Mouse (Mus musculus) embryonic facial prominence, embryonic 14.5 days (tissue): ENCODE measurements around the gene Kcnk15. TPM values are rescaled to one million over a fixed set of nuclear protein-coding genes. Genes with fewer than 3 reads are reported as not detected.

Source experiments
- ATAC-seq: fragments of 200-750 bp; cut with Nextera tagmentation; 2 replicates; pipeline ENCODE4 v1.8.0; 2017; ENCODE audit warnings: low read depth, moderate number of reproducible peaks, moderate TSS enrichment
- DNase-seq: peaks from one replicate; pipeline ENCODE4 v3.0.0-alpha.2; 2015; ENCODE audit warnings: low spot score
- H3K27ac ChIP-seq: fragments of 300-500 bp; sonication (generic); replicated peaks from 2 replicates; pipeline ENCODE4 v1.5.1; 2014; ENCODE audit warnings: low read depth, mild to moderate bottlenecking, low read length, moderate library complexity
- H3K27me3 ChIP-seq: fragments of 300-500 bp; sonication (generic); replicated peaks from 2 replicates; pipeline ENCODE4 v1.6.1; 2014; ENCODE audit warnings: low read length; ENCODE audit not compliant: control insufficient read depth, insufficient read depth
- H3K36me3 ChIP-seq: fragments of 300-500 bp; sonication (generic); 2 replicates; pipeline ENCODE4 v1.6.1; 2014; ENCODE audit warnings: low read length, mixed read lengths; ENCODE audit not compliant: control insufficient read depth, insufficient read depth
- H3K4me1 ChIP-seq: fragments of 300-500 bp; sonication (generic); 2 replicates; pipeline ENCODE4 v1.6.1; 2014; ENCODE audit warnings: antibody characterized with exemption, low read length; ENCODE audit not compliant: control insufficient read depth, insufficient read depth
- H3K4me2 ChIP-seq: fragments of 300-500 bp; sonication (generic); 2 replicates; pipeline ENCODE4 v1.6.1; 2014; ENCODE audit warnings: low read depth, mild to moderate bottlenecking, low read length, moderate library complexity, mixed read lengths
- H3K4me3 ChIP-seq: fragments of 300-500 bp; sonication (generic); 2 replicates; pipeline ENCODE4 v1.5.1; 2014; ENCODE audit warnings: low read depth, mild to moderate bottlenecking, low read length
- H3K9ac ChIP-seq: fragments of 300-500 bp; sonication (generic); 2 replicates; pipeline ENCODE4 v1.6.1; 2014; ENCODE audit warnings: low read depth, mild to moderate bottlenecking, low read length, moderate library complexity, mixed read lengths
- H3K9me3 ChIP-seq: fragments of 300-500 bp; sonication (generic); 2 replicates; pipeline ENCODE4 v1.6.1; 2016; ENCODE audit warnings: low read length; ENCODE audit not compliant: control insufficient read depth
- WGBS: fragments of 180-500 bp; shearing (Covaris S2); extraction: QIAGEN DNeasy Blood & Tissue Kit; methylation state at CpG from one replicate; pipeline ENCODE4 v1.1.7; 2014; 5-methylcytosine and 5-hydroxymethylcytosine counted together
- polyA plus RNA-seq: library from polyadenylated mRNA; unstranded; fragments of >200 nt; fragmentation: Nextera tagmentation; extraction: Ambion mirVana; gene quantifications from 2 replicates; pipeline ENCODE4 v1.2.1, GENCODE M21; 2014

Kcnk15 gene
- polyA plus RNA-seq, 1 experiment from 2014 or later = not detected

- H3K4me1 ChIP-seq = no peaks in the 10 kb centered on the region
- DNase-seq (no peak), ATAC-seq (no peak)
- no peaks in the 10 kb centered on the region for H3K9me3 ChIP-seq
- H3K4me2 ChIP-seq = no peak overlapping the region
- no peaks in the 10 kb centered on the region; the same call in 1 of the 2 replicates for H3K27me3 ChIP-seq
- no peak overlapping the region for H3K27ac ChIP-seq
- H3K4me3 ChIP-seq = no peak overlapping the region
- WGBS = 85% methylated on average over 5 of the region's 5 CpGs
- H3K36me3 ChIP-seq = no peaks in the 10 kb centered on the region
- H3K9ac ChIP-seq = no peak overlapping the region
Measured at GRCm38 (mm10) chr2:163865311-163865710, 11.9 kb downstream of the Kcnk15 start.

GRCm38 (mm10) chr2:163866061-163866460 lies 12.6 kb downstream of the Kcnk15 start:
- H3K27me3 ChIP-seq = peaks cover 5% of the 10 kb centered on the region; the same call in 1 of the 2 replicates
- H3K4me2 ChIP-seq = no peak overlapping the region
- no peak overlapping the region for H3K9ac ChIP-seq
- 72% methylated on average over 9 of the region's 9 CpGs for WGBS
- no peaks in the 10 kb centered on the region for H3K9me3 ChIP-seq
- no peaks in the 10 kb centered on the region for H3K36me3 ChIP-seq
- H3K27ac ChIP-seq = no peak overlapping the region
- ATAC-seq = no peak
- H3K4me3 ChIP-seq = no peak overlapping the region
- no peak for DNase-seq
- H3K4me1 ChIP-seq = no peaks in the 10 kb centered on the region

GRCm38 (mm10) chr2:163869783-163870182 lies 16.3 kb downstream of the Kcnk15 start:
- H3K27me3 ChIP-seq = 0 out of 2 replicates have a peak, but pooled peaks cover 5% of the 10 kb centered on the region
- ATAC-seq (no peak), DNase-seq (no peak)
- no peak overlapping the region for H3K9ac ChIP-seq
- H3K4me2 ChIP-seq = no peak overlapping the region
- no peak overlapping the region for H3K4me3 ChIP-seq
- no peaks in the 10 kb centered on the region for H3K36me3 ChIP-seq
- no peaks in the 10 kb centered on the region for H3K9me3 ChIP-seq
- H3K4me1 ChIP-seq = no peaks in the 10 kb centered on the region
- WGBS = 60% methylated on average over 5 of the region's 5 CpGs
- H3K27ac ChIP-seq = no peak overlapping the region

- WGBS = 79% methylated on average over 4 of the region's 4 CpGs
Measured at GRCm38 (mm10) chr2:163871266-163871665, 17.8 kb downstream of the Kcnk15 start.

GRCm38 (mm10) chr2:163871906-163872305 lies 18.5 kb downstream of the Kcnk15 start:
- H3K4me1 ChIP-seq = 0 out of 2 replicates have a peak, but pooled peaks cover 3% of the 10 kb centered on the region
- ATAC-seq = no peak
- H3K27me3 ChIP-seq = 0 out of 2 replicates have a peak, but pooled peaks cover 5% of the 10 kb centered on the region

More at GRCm38 (mm10) chr2:163871266-163871665, 17.8 kb downstream of the Kcnk15 start:
- Histone ChIP-seq H3K36me3 (no peaks in the 10 kb centered on the region), H3K4me3 (no peak overlapping the region), H3K9me3 (no peaks in the 10 kb centered on the region), H3K4me1 (0 out of 2 replicates have a peak, but pooled peaks cover 3% of the 10 kb centered on the region), H3K4me2 (no peak overlapping the region), H3K27me3 (0 out of 2 replicates have a peak, but pooled peaks cover 5% of the 10 kb centered on the region), H3K9ac (no peak overlapping the region), H3K27ac (no peak overlapping the region)
- ATAC-seq = no peak
- no peak for DNase-seq

GRCm38 (mm10) chr2:163874877-163875276 lies 21.4 kb downstream of the Kcnk15 start:
- no peak for ATAC-seq
- no peak for DNase-seq
- WGBS = 35% methylated on average over 5 of the region's 5 CpGs

More at GRCm38 (mm10) chr2:163871906-163872305, 18.5 kb downstream of the Kcnk15 start:
- DNase-seq = no peak
- Histone ChIP-seq H3K36me3 (no peaks in the 10 kb centered on the region), H3K4me3 (no peak overlapping the region), H3K9ac (no peak overlapping the region), H3K27ac (no peak overlapping the region), H3K9me3 (no peaks in the 10 kb centered on the region), H3K4me2 (no peak overlapping the region)
- 43% methylated on average over 3 of the region's 3 CpGs for WGBS

GRCm38 (mm10) chr2:163875484-163875883 lies 22.0 kb downstream of the Kcnk15 start:
- peak; percentile 68 for ATAC-seq
- Histone ChIP-seq H3K9me3 (no peaks in the 10 kb centered on the region), H3K9ac (no peak overlapping the region), H3K27ac (no peak overlapping the region), H3K4me1 (0 out of 2 replicates have a peak, but pooled peaks cover 3% of the 10 kb centered on the region), H3K4me2 (no peak overlapping the region), H3K27me3 (0 out of 2 replicates have a peak, but pooled peaks cover 4% of the 10 kb centered on the region), H3K4me3 (no peak overlapping the region), H3K36me3 (no peaks in the 10 kb centered on the region)
- DNase-seq = peak; percentile 33
- WGBS = 65% methylated on average over 7 of the region's 7 CpGs

More at GRCm38 (mm10) chr2:163874877-163875276, 21.4 kb downstream of the Kcnk15 start:
- Histone ChIP-seq H3K9ac (no peak overlapping the region), H3K27me3 (0 out of 2 replicates have a peak, but pooled peaks cover 5% of the 10 kb centered on the region), H3K4me2 (no peak overlapping the region), H3K27ac (no peak overlapping the region), H3K36me3 (no peaks in the 10 kb centered on the region), H3K9me3 (no peaks in the 10 kb centered on the region), H3K4me3 (no peak overlapping the region), H3K4me1 (0 out of 2 replicates have a peak, but pooled peaks cover 3% of the 10 kb centered on the region)

- 70% methylated on average over 14 of the region's 14 CpGs for WGBS
- ATAC-seq = no peak
- no peak overlapping the region for H3K4me2 ChIP-seq
- no peak for DNase-seq
- H3K27ac ChIP-seq = no peak overlapping the region
- no peak overlapping the region for H3K4me3 ChIP-seq
- H3K27me3 ChIP-seq = no peaks in the 10 kb centered on the region
- no peak overlapping the region for H3K9ac ChIP-seq
- no peaks in the 10 kb centered on the region for H3K36me3 ChIP-seq
- no peaks in the 10 kb centered on the region for H3K9me3 ChIP-seq
- 0 out of 2 replicates have a peak, but pooled peaks cover 3% of the 10 kb centered on the region for H3K4me1 ChIP-seq
Measured at GRCm38 (mm10) chr2:163876830-163877498, 23.5 kb downstream of the Kcnk15 start.
